Mouse (Mus musculus) heart, adult 9 months (tissue): ENCODE results near the gene Hoxd13.

Source experiments
- DNase-seq, 2 experiments: peaks; one replicate each; pipeline ENCODE4 v3.0.0; 2022; ENCODE audit warnings: low spot score in 2 of 2

Gene Hoxd13

DNA sequence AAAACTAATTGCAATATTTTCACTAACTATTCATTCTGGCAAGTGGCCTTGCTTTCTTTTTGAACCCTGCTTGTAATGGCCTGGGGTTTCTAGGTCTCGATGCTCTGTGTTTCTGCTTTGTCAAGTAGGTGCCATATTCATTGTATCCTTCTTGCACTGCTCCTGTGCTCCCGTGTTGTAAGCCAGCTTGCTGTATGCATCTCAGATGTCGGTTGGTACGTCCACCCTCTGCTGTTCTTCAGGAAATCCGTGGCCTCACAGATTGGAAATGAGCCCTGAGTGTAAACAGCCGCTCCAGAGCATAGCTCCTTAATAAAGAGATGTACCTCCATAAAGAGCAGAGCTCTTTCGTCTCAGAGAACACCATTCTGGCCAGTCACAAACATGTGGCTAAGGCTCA is 39.5 kb downstream of the Hoxd13 start:
- no peak for DNase-seq

DNA sequence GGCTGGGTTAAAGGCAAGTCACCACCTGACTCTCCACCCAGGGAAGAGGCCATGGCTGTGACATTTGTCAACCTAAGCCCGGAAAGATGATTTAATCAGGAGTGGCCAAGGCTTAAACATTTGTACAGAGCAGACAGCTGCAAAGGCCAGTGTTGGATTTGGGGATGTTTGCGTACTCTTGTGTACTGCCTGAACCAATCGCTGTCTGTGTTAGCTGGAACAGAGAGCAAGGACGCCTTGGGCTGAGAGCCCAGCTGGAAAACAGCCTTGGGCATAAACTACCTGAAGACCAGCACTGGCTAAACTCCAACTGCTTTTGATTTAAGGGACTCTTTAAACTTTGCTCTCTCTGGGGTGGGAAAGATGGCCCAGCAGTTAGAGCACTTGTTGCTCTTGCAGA is 40.6 kb downstream of the Hoxd13 start:
- DNase-seq = no peak

GRCm38 (mm10) chr2:74709465-74710419 is 41.6 kb downstream of the Hoxd13 start:
- DNase-seq = no peak

DNA sequence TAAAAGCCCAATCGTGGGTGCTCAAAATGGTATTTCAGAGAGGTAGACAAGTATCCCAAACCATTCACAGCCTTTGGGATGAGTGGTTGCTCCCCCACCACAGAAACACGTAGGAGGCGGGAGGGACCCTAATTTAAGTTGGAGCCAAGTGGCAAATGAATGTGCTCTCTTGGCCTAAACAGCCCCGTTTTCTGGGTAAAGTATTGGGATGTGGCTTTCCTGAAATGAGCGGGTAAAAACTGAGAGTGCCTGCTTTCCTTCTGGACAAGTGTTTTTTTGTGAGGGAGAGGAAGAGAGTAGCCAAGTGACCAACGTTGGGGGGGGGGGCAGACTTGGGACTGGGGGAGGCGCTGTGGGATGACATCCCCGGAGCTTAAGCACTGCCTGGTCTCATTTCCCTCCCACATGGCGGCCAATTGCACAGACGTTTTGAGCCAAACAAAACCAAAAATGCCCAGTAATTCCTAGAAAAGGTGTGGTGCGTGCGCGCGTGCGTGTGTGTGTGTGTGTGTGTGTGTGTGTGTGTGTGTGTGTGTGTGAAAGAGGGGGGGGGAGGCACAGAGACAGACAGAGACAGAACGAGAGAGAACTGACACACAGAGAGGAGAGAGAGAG is 42.9 kb downstream of the Hoxd13 start:
- DNase-seq = no peak

DNA sequence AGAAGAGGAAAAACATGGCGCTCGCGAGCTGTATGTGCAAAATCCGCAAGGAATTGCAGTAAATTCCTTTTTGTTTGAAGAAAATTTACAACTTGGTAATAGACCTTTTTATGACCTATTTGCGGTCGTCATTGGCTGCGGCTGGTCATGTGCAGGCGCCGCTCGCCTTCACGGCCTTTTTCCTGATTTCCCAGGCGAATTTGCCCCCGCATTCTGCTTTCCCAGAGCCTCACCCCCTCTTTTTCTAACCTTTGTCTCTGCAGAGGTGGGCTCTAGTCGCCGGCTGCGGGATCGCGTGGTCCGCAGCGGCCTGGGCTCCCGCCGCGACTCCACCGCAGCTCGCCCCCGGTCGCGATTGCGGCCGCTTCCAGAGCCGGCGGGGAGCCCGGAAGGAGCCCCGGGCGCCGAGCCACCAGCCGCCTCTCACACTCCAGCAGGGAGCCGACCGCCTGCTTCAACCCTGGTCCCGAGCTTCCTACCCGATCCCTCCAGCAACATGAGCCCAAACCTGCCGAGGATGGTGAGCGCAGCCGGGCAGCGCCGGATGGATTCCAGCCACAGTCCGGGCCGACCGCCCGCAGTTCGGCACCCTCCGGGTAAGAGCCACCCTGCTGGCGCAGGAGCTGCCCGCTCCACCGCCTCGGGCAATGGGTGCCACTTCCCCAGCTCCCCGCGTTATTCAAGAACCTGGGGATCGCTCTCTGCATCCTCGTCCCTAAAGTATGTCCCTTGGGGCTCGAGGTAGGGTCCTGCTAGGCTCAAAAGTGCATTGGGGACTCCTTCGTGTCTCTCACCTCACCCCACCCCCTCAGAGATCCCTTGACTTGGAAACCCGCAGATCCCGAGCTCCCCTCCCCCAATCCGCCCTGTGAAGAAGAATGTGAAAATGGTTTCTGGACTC is 43.9 kb downstream of the Hoxd13 start, which contains the start of the genes Hoxd3 and Hoxd4:
Gene Hoxd3 (plus strand): TSS at position 207 of the 901 bp plus-strand sequence.
Gene Hoxd4 (plus strand): TSS at position 209 of the 901 bp plus-strand sequence.
- no peak for DNase-seq

GRCm38 (mm10) chr2:74713239-74714150 is 45.4 kb downstream of the Hoxd13 start:
- no peak for DNase-seq

DNA sequence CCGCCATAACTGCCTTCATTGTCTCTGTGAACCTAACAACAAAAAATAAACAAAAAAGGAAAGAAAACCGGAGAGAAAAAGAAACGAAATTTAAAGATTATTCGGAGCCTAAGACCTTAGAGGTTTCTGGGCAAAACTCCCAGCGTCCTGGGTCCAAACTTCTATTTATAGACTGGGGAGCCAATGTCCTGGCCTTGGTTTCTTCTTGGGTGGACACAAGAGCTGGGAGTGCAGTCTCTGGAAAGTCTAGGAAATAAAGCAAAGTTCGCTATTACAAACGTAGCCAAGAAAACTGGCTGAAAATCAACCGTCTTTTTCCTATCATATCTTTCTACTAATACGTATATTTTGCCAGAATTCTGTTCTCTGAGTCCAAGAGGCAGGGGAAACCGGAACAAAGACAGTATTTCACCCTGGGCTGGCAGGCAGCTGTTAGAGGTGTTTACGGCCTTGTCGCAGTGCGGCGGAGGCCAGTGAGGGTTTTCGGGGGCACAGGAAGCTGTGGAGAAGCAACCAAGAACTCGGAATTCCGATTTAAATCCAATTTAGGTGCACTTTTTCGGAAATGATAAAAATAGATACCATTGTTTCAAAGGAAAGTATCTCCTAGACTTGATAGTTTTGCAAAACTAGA is 46.2 kb downstream of the Hoxd13 start:
- DNase-seq = no peak

DNA sequence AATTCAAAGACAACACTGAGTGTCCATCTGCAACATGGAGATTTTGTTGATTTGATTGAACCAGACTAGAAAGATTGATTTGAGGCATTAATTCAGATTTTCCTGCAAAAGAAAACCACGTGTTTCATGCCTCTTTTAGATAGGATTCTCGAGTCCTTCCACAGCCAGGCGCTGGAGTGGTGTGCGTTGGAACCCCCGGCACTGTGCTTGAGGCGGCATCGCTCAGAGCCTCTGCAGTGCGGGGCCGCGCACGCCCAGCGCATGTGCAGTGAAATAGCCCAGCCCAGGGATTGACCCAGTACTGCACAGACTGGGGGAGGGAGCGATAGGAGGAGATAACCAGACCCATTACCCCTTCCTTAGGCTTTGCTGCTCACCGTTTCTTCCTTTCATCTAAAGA is 46.8 kb downstream of the Hoxd13 start:
- DNase-seq = no peak

DNA sequence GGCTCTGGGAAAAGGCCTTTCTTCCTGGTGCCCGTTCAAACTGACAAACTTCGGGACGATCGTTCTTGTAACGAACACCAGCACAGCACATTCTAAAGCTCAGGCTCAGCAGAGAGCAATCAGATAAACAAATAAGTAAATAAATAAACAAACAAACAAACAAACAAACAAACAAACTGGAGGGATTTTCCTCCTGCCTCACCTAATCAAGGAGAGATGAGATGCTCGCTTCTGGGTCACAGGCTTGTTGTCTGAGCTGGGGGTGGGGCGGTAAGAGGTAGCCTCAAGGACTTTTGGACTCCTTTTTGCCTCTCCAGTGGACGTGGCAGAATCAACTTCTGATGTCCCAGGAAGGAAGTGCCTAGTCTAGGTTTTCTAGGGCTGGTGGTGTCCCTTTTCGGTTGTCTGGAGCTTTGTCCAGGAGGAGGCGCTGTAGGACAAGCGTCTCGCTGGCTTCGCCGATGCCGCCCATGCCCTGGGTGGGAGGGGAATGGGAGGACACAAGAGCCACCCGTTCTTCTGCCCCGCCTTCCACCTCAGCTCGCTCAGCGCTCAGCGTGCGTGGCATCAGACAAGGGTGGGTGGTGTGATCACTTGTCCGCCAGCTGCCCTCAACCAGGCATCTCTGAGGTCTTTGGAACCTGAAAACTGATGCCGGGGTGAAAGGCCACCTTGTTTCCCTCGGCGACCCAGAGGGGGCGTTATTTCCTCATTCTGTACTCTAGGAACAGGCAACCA is 47.6 kb downstream of the Hoxd13 start:
- DNase-seq = peak; percentile 66 to 74

DNA sequence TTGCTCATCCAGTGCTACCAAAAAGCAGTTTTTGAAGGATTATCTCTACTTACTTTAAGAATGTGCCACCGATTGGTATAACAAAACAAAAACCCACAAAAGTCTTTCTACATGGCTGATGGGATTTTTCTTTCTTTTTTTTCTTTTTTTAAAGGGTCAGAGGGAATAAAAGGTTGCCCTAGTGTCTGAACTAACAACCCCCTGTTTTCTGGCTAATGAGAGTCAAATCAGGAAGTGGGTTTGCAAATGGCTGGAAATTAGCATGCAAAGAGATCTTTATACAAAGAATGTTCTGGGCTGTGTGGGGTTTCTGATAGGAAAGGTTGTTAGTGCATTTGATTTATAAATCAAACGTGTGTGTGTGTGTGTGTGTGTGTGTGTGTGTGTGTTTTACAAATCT is 52.3 kb downstream of the Hoxd13 start:
- DNase-seq = no peak

- DNase-seq = no peak
Measured at GRCm38 (mm10) chr2:74720955-74721491, 52.9 kb downstream of the Hoxd13 start.
